ENCODE assay signal across 8 mouse cellular contexts in the genomic region with DNA sequence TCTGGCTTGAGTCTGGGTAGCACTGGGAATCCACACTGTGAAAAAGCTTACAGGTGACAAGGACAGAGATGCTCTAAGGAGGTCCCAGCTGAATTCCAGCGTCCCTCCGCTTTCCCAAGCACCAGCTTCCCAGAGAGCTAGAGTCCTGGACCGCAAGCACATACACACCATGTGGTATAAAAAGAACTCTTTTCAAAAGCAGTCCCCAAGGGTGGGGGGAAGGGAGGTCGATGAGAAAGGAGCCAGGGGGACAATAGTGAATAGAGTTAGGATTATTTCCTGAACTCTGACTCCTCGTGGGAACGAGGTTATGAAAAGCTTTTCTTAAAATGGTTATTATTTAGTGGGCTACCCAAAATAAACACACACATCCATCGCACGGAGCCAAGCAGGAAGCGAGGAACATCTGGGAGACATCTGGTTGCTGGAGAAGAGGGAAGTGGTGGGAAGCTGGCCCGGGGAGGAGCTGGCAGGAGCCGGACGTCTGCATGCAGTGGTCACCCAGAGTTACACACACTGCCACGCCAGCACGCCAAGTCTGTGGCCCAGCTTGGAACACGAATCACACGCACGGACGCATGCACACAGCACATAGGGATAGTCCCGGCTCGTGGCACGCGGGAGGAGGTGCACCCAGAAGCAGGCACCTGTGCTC. TPM values are rescaled to one million over a fixed set of nuclear protein-coding genes. Genes with fewer than 3 reads are reported as not detected.
DNase-seq lines count a peak whose midpoint lies in the region; ATAC-seq and TF ChIP-seq lines count a peak whose summit lies in the region.

No protein-coding gene starts in this region.

- peak; percentile 59 for ATAC-seq in heart, postnatal 0 days (ENCODE audit: insufficient read depth, low read depth)
- no peak for ATAC-seq in neural tube, embryonic 15.5 days (ENCODE audit: low FRiP score)

- H3K9ac ChIP-seq in heart, postnatal 0 days (replicated peaks; ENCODE audit: low read depth, low read length) = no peak overlapping the region
- H3K9ac ChIP-seq in neural tube, embryonic 15.5 days (replicated peaks) = no peak overlapping the region

- peaks cover 72% of the 10 kb centered on the region for H3K4me1 ChIP-seq in heart, postnatal 0 days (ENCODE audit: control insufficient read depth, insufficient read depth)
- peaks cover 34% of the 10 kb centered on the region for H3K4me1 ChIP-seq in neural tube, embryonic 15.5 days

- no peaks in the 10 kb centered on the region for H3K27me3 ChIP-seq in heart, postnatal 0 days (ENCODE audit: control insufficient read depth, insufficient read depth, low read length)
- peaks cover 9% of the 10 kb centered on the region for H3K27me3 ChIP-seq in neural tube, embryonic 15.5 days (replicated peaks)

- DNase-seq in adrenal gland, postnatal 36 days = peak; percentile 16 to 48
- DNase-seq in adrenal gland, adult 8-10 months = no peak
- peak; percentile 93 for DNase-seq in fibroblast of lung, adult 2 months (ENCODE audit: low read depth)
- DNase-seq in heart, postnatal 0 days (ENCODE audit: low spot score) = no peak
- peak; percentile 85 for DNase-seq in kidney, postnatal 10 days
- no peak for DNase-seq in c-Kit-positive CD71-positive TER-119-positive erythroid progenitor cells, embryonic 14.5 days (ENCODE audit: low spot score)
- DNase-seq in right cerebral cortex, postnatal 4 days = no peak

- WGBS in heart, postnatal 0 days = 30% methylated on average over 22 of the region's 22 CpGs
- 52% methylated on average over 22 of the region's 22 CpGs for WGBS in neural tube, embryonic 15.5 days

- H3K4me3 ChIP-seq in heart, postnatal 0 days (ENCODE audit: low read depth, low read length) = no peak overlapping the region
- H3K4me3 ChIP-seq in neural tube, embryonic 15.5 days (replicated peaks) = no peak overlapping the region

- peak; percentile 80 for TF ChIP-seq EP300 in heart, postnatal 0 days (IDR thresholded peaks at IDR 0.05; ENCODE audit: low read depth)

- no peaks in the 10 kb centered on the region for H3K9me3 ChIP-seq in heart, postnatal 0 days (replicated peaks; ENCODE audit: control insufficient read depth, low read length)
- H3K9me3 ChIP-seq in neural tube, embryonic 15.5 days (replicated peaks) = no peaks in the 10 kb centered on the region

- peak overlapping the region; percentile 82 for H3K27ac ChIP-seq in heart, postnatal 0 days (ENCODE audit: low read depth)
- H3K27ac ChIP-seq in neural tube, embryonic 15.5 days (replicated peaks) = peak overlapping the region; percentile 58

- 0 out of 2 replicates have a peak overlapping the region, but pooled peaks have one; percentile 7 for H3K4me2 ChIP-seq in heart, postnatal 0 days (ENCODE audit: low read depth, low read length)
- 0 out of 2 replicates have a peak overlapping the region, but pooled peaks have one; percentile 13 for H3K4me2 ChIP-seq in neural tube, embryonic 15.5 days

- no peaks in the 10 kb centered on the region for H3K36me3 ChIP-seq in heart, postnatal 0 days (replicated peaks; ENCODE audit: control insufficient read depth, insufficient read depth, low read length)
- H3K36me3 ChIP-seq in neural tube, embryonic 15.5 days = no peaks in the 10 kb centered on the region

- TF ChIP-seq CTCF in heart, postnatal 0 days (IDR thresholded peaks at IDR 0.05; ENCODE audit: low read depth) = no peak

RNA-seq across cellular contexts. Expression of a gene that starts 23.7 kb away (rescaled TPM):
- total RNA-seq in adrenal gland, postnatal 36 days (2021) = 1 to 10 TPM; 5.9 to 8.3 TPM
- 1 to 10 TPM; 3.9 to 7.9 (median 6.1) TPM for total RNA-seq in adrenal gland, adult 8-10 months (2022)
- total RNA-seq in heart, postnatal 0 days (2014; rRNA removed; ENCODE audit: low replicate concordance) = 50.5 and 63.2 TPM in 2 replicates
- 4.9 and 5.0 TPM in 2 replicates for polyA plus RNA-seq in heart, postnatal 0 days (2015; fragmentation: Nextera tagmentation; extraction: Ambion mirVana)
- 2.3 and 2.8 TPM in 2 replicates for polyA plus RNA-seq in neural tube, embryonic 15.5 days (2015; fragmentation: Nextera tagmentation; extraction: Ambion mirVana)

RNA-seq across cellular contexts. Expression of a gene that starts 55.1 kb away (rescaled TPM):
- total RNA-seq in adrenal gland, postnatal 36 days (2021) = 10 to 100 TPM; 28.8 to 38.7 TPM
- total RNA-seq in adrenal gland, adult 8-10 months (2022) = 10 to 100 TPM; 41.8 to 74.3 (median 57.3) TPM
- total RNA-seq in heart, postnatal 0 days (2014; rRNA removed; ENCODE audit: low replicate concordance) = 1.6 and 2.9 TPM in 2 replicates
- 3.7 and 4.4 TPM in 2 replicates for polyA plus RNA-seq in heart, postnatal 0 days (2015; fragmentation: Nextera tagmentation; extraction: Ambion mirVana)
- 12.6 and 13.2 TPM in 2 replicates for polyA plus RNA-seq in neural tube, embryonic 15.5 days (2015; fragmentation: Nextera tagmentation; extraction: Ambion mirVana)

Comparison
In these comparisons a context has a peak if more than half of its experiments do, and no peak if none do; other contexts are left out.
1. DNase-seq: peak in adrenal gland, postnatal 36 days (2 of 2), fibroblast of lung, adult 2 months (single experiment) and kidney, postnatal 10 days (single experiment); none in adrenal gland, adult 8-10 months (single experiment), heart, postnatal 0 days (single experiment), c-Kit-positive CD71-positive TER-119-positive erythroid progenitor cells, embryonic 14.5 days (single experiment) and right cerebral cortex, postnatal 4 days (single experiment).